Mouse (Mus musculus): ENCODE data around the gene BC061237.
"Not testable (repeated sequence)": the region's sequence is repeated elsewhere in the genome, so short reads cannot be mapped to it uniquely, and the experiment has no call there.

DNA sequence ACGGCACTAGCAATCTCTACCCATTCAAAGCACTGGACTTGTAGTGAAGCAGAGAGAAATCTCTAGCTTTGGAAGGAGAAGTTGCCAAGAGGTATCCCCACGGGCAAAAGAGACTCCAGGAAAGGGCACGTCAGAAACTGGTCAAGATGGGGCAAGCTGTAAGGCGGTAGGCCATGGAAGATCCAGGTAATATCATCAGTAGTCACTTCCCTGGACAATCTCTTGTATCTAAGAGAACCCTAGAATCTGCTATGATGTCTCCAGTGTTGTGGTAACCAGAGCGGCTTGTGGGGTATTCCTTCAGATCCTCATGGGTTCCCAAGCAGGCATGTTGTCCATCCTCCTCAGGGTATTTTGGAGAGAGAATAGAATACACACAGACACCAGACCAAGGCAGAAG is 25.7 kb downstream of the BC061237 start, which contains the start of gene Gm17093:
- not testable (repeated sequence) for TF ChIP-seq CTCF (IDR thresholded peaks at IDR 0.05; ENCODE audit: insufficient read depth, low read length); POLR2A (IDR thresholded peaks at IDR 0.05; ENCODE audit: borderline replicate concordance, extremely low read depth, low read depth, low read length)
